Mouse (Mus musculus): ENCODE measurements around the gene Cadm1.

Gene Cadm1

GRCm38 (mm10) chr9:47848745-47849144 lies 318.8 kb downstream of the Cadm1 start:
- in situ Hi-C loops (cut with MboI; ENCODE audit: low sequenced_read_pairs) = no loop called here

- in situ Hi-C loops (cut with MboI; ENCODE audit: low sequenced_read_pairs) = no loop called here
These were observed 326.3 kb downstream of the Cadm1 start for GRCm38 (mm10) chr9:47856311-47856710.

- in situ Hi-C loops (cut with MboI; ENCODE audit: low sequenced_read_pairs) = no loop called here
These were observed 327.3 kb downstream of the Cadm1 start for GRCm38 (mm10) chr9:47857235-47857634.

- in situ Hi-C loops (cut with MboI; ENCODE audit: low sequenced_read_pairs) = no loop called here
These were observed 328.2 kb downstream of the Cadm1 start for GRCm38 (mm10) chr9:47858134-47858533.

- in situ Hi-C loops (cut with MboI; ENCODE audit: low sequenced_read_pairs) = no loop called here
These were observed 328.9 kb downstream of the Cadm1 start for GRCm38 (mm10) chr9:47858778-47859395.

- in situ Hi-C loops (cut with MboI; ENCODE audit: low sequenced_read_pairs) = no loop called here
These were observed 331.0 kb downstream of the Cadm1 start for GRCm38 (mm10) chr9:47860994-47861393.

GRCm38 (mm10) chr9:47861783-47862182 lies 331.8 kb downstream of the Cadm1 start:
- in situ Hi-C loops (cut with MboI; ENCODE audit: low sequenced_read_pairs) = no loop called here

- in situ Hi-C loops (cut with MboI; ENCODE audit: low sequenced_read_pairs) = no loop called here
These were observed 336.0 kb downstream of the Cadm1 start for GRCm38 (mm10) chr9:47866001-47866400.

GRCm38 (mm10) chr9:47867474-47867873 lies 337.5 kb downstream of the Cadm1 start:
- in situ Hi-C loops (cut with MboI; ENCODE audit: low sequenced_read_pairs) = no loop called here

- in situ Hi-C loops (cut with MboI; ENCODE audit: low sequenced_read_pairs) = no loop called here
These were observed 339.7 kb downstream of the Cadm1 start for GRCm38 (mm10) chr9:47869661-47870060.

- in situ Hi-C loops (cut with MboI; ENCODE audit: low sequenced_read_pairs) = no loop called here
These were observed 346.7 kb downstream of the Cadm1 start for GRCm38 (mm10) chr9:47876557-47877206.

- in situ Hi-C loops (cut with MboI; ENCODE audit: low sequenced_read_pairs) = no loop called here
These were observed 350.2 kb downstream of the Cadm1 start for GRCm38 (mm10) chr9:47880171-47880570.

- in situ Hi-C loops (cut with MboI; ENCODE audit: low sequenced_read_pairs) = no loop called here
These were observed 352.4 kb downstream of the Cadm1 start for GRCm38 (mm10) chr9:47882372-47882771.

- in situ Hi-C loops (cut with MboI; ENCODE audit: low sequenced_read_pairs) = no loop called here
These were observed 361.7 kb downstream of the Cadm1 start for GRCm38 (mm10) chr9:47891721-47892120.

GRCm38 (mm10) chr9:47892995-47893394 lies 363.0 kb downstream of the Cadm1 start:
- in situ Hi-C loops (cut with MboI; ENCODE audit: low sequenced_read_pairs) = no loop called here

- in situ Hi-C loops (cut with MboI; ENCODE audit: low sequenced_read_pairs) = no loop called here
These were observed 364.1 kb downstream of the Cadm1 start for GRCm38 (mm10) chr9:47894096-47894495.

GRCm38 (mm10) chr9:47894661-47895060 lies 364.7 kb downstream of the Cadm1 start:
- in situ Hi-C loops (cut with MboI; ENCODE audit: low sequenced_read_pairs) = no loop called here

- in situ Hi-C loops (cut with MboI; ENCODE audit: low sequenced_read_pairs) = no loop called here
These were observed 365.1 kb downstream of the Cadm1 start for GRCm38 (mm10) chr9:47895121-47895520.

- in situ Hi-C loops (cut with MboI; ENCODE audit: low sequenced_read_pairs) = no loop called here
These were observed 370.8 kb downstream of the Cadm1 start for GRCm38 (mm10) chr9:47900734-47901133.

GRCm38 (mm10) chr9:47903661-47904060 lies 373.7 kb downstream of the Cadm1 start:
- in situ Hi-C loops (cut with MboI; ENCODE audit: low sequenced_read_pairs) = no loop called here

GRCm38 (mm10) chr9:47904339-47904922 lies 374.5 kb downstream of the Cadm1 start:
- in situ Hi-C loops (cut with MboI; ENCODE audit: low sequenced_read_pairs) = no loop called here

- in situ Hi-C loops (cut with MboI; ENCODE audit: low sequenced_read_pairs) = no loop called here
These were observed 376.5 kb downstream of the Cadm1 start for GRCm38 (mm10) chr9:47906521-47906920.

All from CH12F3 (cell line).